Mouse (Mus musculus) hindbrain, postnatal 0 days (tissue): ENCODE results near the gene Dmrtc2. TPM values are rescaled to one million over a fixed set of nuclear protein-coding genes. Genes with fewer than 3 reads are reported as not detected.
"Not testable (repeated sequence)": the region's sequence is repeated elsewhere in the genome, so short reads cannot be mapped to it uniquely, and the experiment has no call there.

Experiments used
- ATAC-seq: fragments of 200-750 bp; cut with Nextera tagmentation; 2 replicates; pipeline ENCODE4 v1.8.0; 2017; ENCODE audit warnings: mild to moderate bottlenecking, moderate TSS enrichment, moderate library complexity
- DNase-seq: peaks from one replicate; pipeline ENCODE4 v3.0.0-alpha.2; 2015; ENCODE audit warnings: low spot score
- H3K27ac ChIP-seq: fragments of 300-500 bp; sonication (generic); 2 replicates; pipeline ENCODE4 v1.5.1; 2014; ENCODE audit warnings: mild to moderate bottlenecking
- H3K27me3 ChIP-seq: fragments of 300-500 bp; sonication (generic); 2 replicates; pipeline ENCODE4 v1.6.1; 2014; ENCODE audit warnings: low read length, mixed read lengths; ENCODE audit not compliant: insufficient read depth
- H3K36me3 ChIP-seq: fragments of 300-500 bp; sonication (generic); 2 replicates; pipeline ENCODE4 v1.6.1; 2014; ENCODE audit warnings: low read length, mixed read lengths; ENCODE audit not compliant: insufficient read depth
- H3K4me1 ChIP-seq: fragments of 300-500 bp; sonication (generic); 2 replicates; pipeline ENCODE4 v1.6.1; 2014; ENCODE audit warnings: antibody characterized with exemption, low read length, mixed read lengths; ENCODE audit not compliant: insufficient read depth
- H3K4me2 ChIP-seq: fragments of 300-500 bp; sonication (generic); 2 replicates; pipeline ENCODE4 v1.6.1; 2014; ENCODE audit warnings: low read depth, mild to moderate bottlenecking, low read length, moderate library complexity, mixed read lengths
- H3K4me3 ChIP-seq: fragments of 300-500 bp; sonication (generic); 2 replicates; pipeline ENCODE4 v1.5.1; 2014; ENCODE audit warnings: low read length
- H3K9ac ChIP-seq: fragments of 300-500 bp; sonication (generic); replicated peaks from 2 replicates; pipeline ENCODE4 v1.6.1; 2014; ENCODE audit warnings: mild to moderate bottlenecking, low read length, moderate library complexity, mixed read lengths
- H3K9me3 ChIP-seq: fragments of 300-500 bp; sonication (generic); 2 replicates; pipeline ENCODE4 v1.6.1; 2016; ENCODE audit warnings: low read length, mixed read lengths
- CTCF ChIP-seq: IDR thresholded peaks from 2 replicates; pipeline ENCODE4 v1.5.1; 2016; ENCODE audit warnings: antibody characterized with exemption, control low read depth, low read depth
- WGBS: fragments of 180-500 bp; shearing (Covaris S2); extraction: QIAGEN DNeasy Blood & Tissue Kit; methylation state at CpG from one replicate; pipeline ENCODE4 v1.1.7; 2014; 5-methylcytosine and 5-hydroxymethylcytosine counted together
- polyA plus RNA-seq: library from polyadenylated mRNA; unstranded; fragments of >200 nt; fragmentation: Nextera tagmentation; extraction: Ambion mirVana; gene quantifications from 2 replicates; pipeline ENCODE4 v1.2.1, GENCODE M21; 2015
- total RNA-seq: library from RNA; depleted of rRNA; stranded (reverse); fragments of >200 nt; gene quantifications from 2 replicates; pipeline ENCODE4 v1.2.3, GENCODE M21; 2014

Dmrtc2 gene
- total and polyA plus RNA-seq, 2 experiments from 2014 or later, result 0.18 TPM; not detected in 1

DNA sequence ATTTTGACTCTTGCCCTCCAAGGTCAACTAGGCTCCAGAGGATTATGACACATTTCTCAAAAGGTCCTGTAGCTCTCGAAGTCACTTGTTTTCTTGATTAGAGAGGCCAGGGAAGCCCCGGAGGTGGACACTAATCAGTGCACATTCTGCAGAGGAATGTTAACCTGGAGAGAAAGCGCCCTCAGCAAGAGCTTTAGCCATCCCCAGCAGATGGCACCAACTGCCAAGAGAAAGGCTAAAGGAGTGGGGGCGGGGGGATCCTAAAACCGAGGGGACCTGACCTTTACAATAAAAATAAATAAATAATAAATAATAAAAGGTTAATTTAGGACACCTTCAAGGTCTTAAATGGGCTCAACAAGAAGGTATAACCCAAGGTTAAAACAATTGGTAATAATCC lies 25.7 kb upstream of the Dmrtc2 start:
- no peaks in the 10 kb centered on the region for H3K36me3 ChIP-seq
- no peak overlapping the region for H3K27ac ChIP-seq
- no peaks in the 10 kb centered on the region for H3K9me3 ChIP-seq
- no peak overlapping the region for H3K4me3 ChIP-seq
- 45% methylated on average over 5 of the region's 5 CpGs for WGBS
- H3K27me3 ChIP-seq, result no peaks in the 10 kb centered on the region
- H3K9ac ChIP-seq, result no peak overlapping the region
- DNase-seq, result no peak
- no peak for ATAC-seq
- TF ChIP-seq CTCF, result no peak
- H3K4me2 ChIP-seq, result no peak overlapping the region
- H3K4me1 ChIP-seq, result no peaks in the 10 kb centered on the region

DNA sequence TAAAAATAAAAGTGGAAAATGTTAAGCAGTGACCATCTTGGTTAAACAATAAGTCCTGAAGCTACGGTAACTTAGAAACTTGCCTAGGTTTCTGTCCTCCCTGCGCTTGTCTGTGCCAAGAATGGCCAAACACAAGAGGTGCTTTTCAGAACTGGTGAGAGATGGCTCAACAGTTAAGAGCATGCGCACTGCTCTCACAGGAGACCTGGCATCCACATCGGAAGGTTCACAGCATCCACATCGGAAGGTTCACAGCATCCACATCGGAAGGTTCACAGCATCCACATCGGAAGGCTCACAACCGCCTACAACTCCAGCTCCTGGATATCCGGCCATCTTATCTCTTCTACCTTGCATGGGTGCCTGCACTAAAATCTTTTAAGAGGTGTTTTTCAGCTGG lies 24.7 kb upstream of the Dmrtc2 start:
- Histone ChIP-seq H3K36me3 (no peaks in the 10 kb centered on the region), H3K9ac (no peak overlapping the region), H3K9me3 (no peaks in the 10 kb centered on the region), H3K4me3 (no peak overlapping the region), H3K27ac (no peak overlapping the region), H3K4me2 (no peak overlapping the region), H3K27me3 (no peaks in the 10 kb centered on the region), H3K4me1 (no peaks in the 10 kb centered on the region)
- ATAC-seq (no peak), DNase-seq (no peak)
- TF ChIP-seq CTCF, result no peak
- 86% methylated on average over 9 of the region's 9 CpGs for WGBS

GRCm38 (mm10) chr7:24845713-24846112 lies 24.1 kb upstream of the Dmrtc2 start:
- peak; percentile 54 for DNase-seq
- Histone ChIP-seq H3K27me3 (no peaks in the 10 kb centered on the region), H3K4me3 (no peak overlapping the region), H3K9me3 (no peaks in the 10 kb centered on the region), H3K36me3 (no peaks in the 10 kb centered on the region), H3K27ac (no peak overlapping the region), H3K9ac (no peak overlapping the region), H3K4me2 (no peak overlapping the region), H3K4me1 (no peaks in the 10 kb centered on the region)
- 3% methylated on average over 6 of the region's 6 CpGs for WGBS
- TF ChIP-seq CTCF, result peak; percentile 44
- 0 out of 2 replicates have a peak, but pooled peaks have one; percentile 53 for ATAC-seq

DNA sequence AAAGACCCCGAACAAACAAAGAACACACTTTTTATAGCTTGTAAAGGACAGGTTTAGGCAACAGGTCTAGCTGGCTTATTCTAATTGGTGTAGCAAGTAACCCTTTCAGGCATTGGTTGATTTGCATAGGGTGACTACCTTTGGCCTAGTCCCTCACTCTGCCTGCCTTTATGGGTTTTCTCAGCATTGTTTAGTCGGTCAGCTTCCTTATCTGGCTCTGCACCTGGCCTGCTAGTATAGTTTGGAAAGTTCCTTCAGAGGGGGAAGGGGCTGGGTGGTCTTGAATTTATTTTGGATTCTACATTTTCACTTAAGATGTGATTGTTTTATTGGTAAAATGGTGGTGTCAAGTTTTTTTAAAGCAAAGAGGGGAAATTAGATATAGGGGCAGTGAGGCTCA lies 23.3 kb upstream of the Dmrtc2 start:
- H3K27ac ChIP-seq, H3K4me1 ChIP-seq, H3K9me3 ChIP-seq, H3K27me3 ChIP-seq, H3K36me3 ChIP-seq, H3K9ac ChIP-seq, H3K4me3 ChIP-seq, H3K4me2 ChIP-seq, DNase-seq, ATAC-seq: not testable (repeated sequence)
- WGBS, result 51% methylated on average over 2 of the region's 2 CpGs

DNA sequence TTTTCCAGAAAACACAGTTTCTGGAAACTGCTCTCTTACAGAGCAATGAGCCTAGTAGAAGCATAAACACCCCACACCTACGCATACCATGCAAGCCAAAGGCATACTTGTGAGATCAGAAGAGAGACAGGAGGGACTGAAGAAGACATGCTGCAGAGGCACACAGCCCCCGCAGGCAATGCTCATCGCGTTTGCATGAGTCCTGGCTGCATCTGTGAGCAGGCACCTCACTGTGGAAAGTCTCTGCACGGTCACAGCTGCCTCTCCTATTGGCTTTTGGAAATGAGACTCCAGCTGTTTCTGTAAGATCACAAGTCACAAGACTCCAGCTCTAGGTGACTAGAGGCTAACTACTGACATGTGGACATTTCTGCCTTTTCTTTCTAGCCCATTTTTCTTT lies 19.7 kb upstream of the Dmrtc2 start:
- Histone ChIP-seq H3K4me1 (no peaks in the 10 kb centered on the region), H3K4me2 (no peak overlapping the region), H3K27ac (no peak overlapping the region), H3K4me3 (no peak overlapping the region), H3K27me3 (no peaks in the 10 kb centered on the region), H3K9me3 (no peaks in the 10 kb centered on the region), H3K9ac (no peak overlapping the region), H3K36me3 (no peaks in the 10 kb centered on the region)
- ATAC-seq (no peak), DNase-seq (peak; percentile 9)
- TF ChIP-seq CTCF, result no peak
- WGBS, result 23% methylated on average over 5 of the region's 5 CpGs

DNA sequence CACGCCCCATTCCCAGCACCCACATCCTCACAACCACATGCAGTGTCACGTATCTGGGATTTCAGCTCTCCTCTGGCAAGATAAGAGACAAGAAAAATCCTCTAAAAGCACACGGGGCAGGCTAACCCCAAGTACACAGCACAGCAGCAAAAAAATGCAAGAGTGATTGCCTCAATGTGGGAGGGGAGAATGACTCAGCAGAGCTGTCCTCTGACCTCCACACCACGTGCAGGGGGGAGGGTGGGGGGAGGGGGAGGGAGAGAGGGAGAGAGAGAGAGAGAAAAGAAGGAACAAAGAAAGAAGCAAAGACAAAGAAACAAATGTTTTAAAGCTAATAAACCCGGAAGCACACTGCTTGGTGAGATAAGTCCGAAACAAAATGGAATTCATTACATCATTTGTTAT lies 19.0 kb upstream of the Dmrtc2 start:
- no peak for DNase-seq
- Histone ChIP-seq H3K4me1 (no peaks in the 10 kb centered on the region), H3K36me3 (no peaks in the 10 kb centered on the region), H3K9ac (no peak overlapping the region), H3K4me3 (no peak overlapping the region), H3K4me2 (no peak overlapping the region), H3K27ac (no peak overlapping the region), H3K9me3 (no peaks in the 10 kb centered on the region), H3K27me3 (no peaks in the 10 kb centered on the region)
- TF ChIP-seq CTCF, result no peak
- 39% methylated on average over 6 of the region's 6 CpGs for WGBS
- ATAC-seq, result no peak

GRCm38 (mm10) chr7:24851596-24852325 lies 18.1 kb upstream of the Dmrtc2 start:
- no peaks in the 10 kb centered on the region for H3K36me3 ChIP-seq
- H3K4me1 ChIP-seq, result no peaks in the 10 kb centered on the region
- ATAC-seq, result no peak
- H3K9me3 ChIP-seq, result no peaks in the 10 kb centered on the region
- no peak overlapping the region for H3K27ac ChIP-seq
- 89% methylated on average over 5 of the region's 5 CpGs for WGBS
- no peak for TF ChIP-seq CTCF
- no peak for DNase-seq
- H3K4me2 ChIP-seq, result no peak overlapping the region
- H3K9ac ChIP-seq, result no peak overlapping the region
- H3K27me3 ChIP-seq, result no peaks in the 10 kb centered on the region
- H3K4me3 ChIP-seq, result no peak overlapping the region
